Mouse (Mus musculus): ENCODE measurements around the gene Cacybp. TPM values are rescaled to one million over a fixed set of nuclear protein-coding genes. Genes with fewer than 3 reads are reported as not detected.

Cacybp gene
- polyA plus RNA-seq, 1 experiment from 2014 or later, result 241 TPM

DNA sequence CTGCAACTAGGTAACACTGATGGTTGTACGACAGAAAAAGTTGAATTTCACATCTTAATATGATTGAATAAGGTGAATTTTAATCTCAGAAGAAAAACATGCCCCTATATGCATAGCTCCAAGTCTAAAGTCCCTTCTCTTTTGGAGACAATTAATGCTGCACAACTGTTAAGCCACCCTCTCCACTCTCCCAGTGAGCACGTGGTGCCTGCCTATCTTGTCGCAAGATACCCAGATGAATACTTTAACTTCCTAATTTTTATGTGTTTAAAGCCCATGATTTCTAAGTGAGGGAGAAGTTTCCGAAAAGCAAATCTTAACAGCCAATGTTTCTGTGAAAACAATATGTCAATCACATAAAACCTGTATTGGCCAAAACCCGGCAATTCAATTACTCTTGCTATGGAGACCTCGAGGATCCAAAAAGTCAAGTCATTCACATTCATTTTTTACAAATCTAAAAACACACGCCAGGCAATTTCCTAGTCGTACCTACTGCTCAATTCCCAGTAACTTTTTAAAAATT lies 1.0 kb downstream of the Cacybp start:
- Histone ChIP-seq H3K4me3 (peak overlapping the region; percentile 90), H3K27ac (peak overlapping the region; percentile 99), H3K9me3 (replicated peaks) (no peaks in the 10 kb centered on the region), H3K4me2 (replicated peaks) (peak overlapping the region; percentile 75), H3K36me3 (peaks cover 14% of the 10 kb centered on the region), H3K9ac (peak overlapping the region; percentile 94), H3K27me3 (no peaks in the 10 kb centered on the region), H3K4me1 (peaks cover 16% of the 10 kb centered on the region)
- WGBS, result 2% methylated on average over 8 of the region's 8 CpGs
- ATAC-seq (ENCODE audit: low FRiP score), result no peak

DNA sequence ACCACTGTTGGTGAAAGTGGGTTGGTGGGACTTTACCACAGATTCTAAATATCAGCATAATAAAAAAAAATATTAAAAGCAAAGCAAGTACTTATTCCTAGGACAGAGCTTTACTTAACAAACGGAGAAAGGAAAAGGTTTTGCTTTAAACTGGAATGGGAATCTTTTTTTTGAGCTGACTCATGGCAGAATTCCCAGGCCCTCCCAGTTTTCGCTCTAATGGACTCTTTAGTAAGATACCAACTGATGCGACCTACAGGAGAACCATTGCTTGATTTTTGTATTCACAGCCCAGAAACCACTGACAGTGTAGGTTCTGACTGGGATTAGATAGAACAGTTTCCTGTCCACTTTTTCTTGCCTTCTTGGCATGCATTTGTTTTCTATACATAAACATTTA lies 2.1 kb downstream of the Cacybp start:
- Histone ChIP-seq H3K36me3 (peaks cover 25% of the 10 kb centered on the region), H3K9ac (no peak overlapping the region), H3K9me3 (replicated peaks) (no peaks in the 10 kb centered on the region), H3K4me3 (peak overlapping the region; percentile 90; the same call in 1 of the 2 replicates), H3K4me1 (peaks cover 16% of the 10 kb centered on the region), H3K4me2 (replicated peaks) (peak overlapping the region; percentile 75), H3K27me3 (no peaks in the 10 kb centered on the region), H3K27ac (no peak overlapping the region)
- no peak for ATAC-seq (ENCODE audit: low FRiP score)
- WGBS, result 74% methylated on average over 3 of the region's 3 CpGs

DNA sequence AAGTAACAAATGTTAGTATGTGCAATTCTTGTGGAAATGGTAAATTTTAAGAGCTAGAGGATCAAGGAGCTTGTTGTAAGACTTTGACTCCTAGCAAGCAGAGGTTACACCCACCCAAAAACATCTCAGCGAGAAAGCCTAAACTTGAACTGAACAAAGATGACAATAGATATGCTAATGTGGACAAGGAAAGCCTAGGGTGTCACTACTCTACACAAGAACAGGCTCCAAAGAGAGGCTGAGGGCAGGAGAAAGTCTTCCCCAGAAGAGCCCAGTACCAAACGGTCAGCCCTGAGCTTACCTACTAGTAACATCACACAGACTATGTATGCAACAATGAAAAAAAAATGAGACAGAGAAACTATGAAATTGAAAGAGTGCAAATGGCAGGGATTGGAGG lies 2.8 kb downstream of the Cacybp start:
- H3K27ac ChIP-seq, result no peak overlapping the region
- H3K4me3 ChIP-seq, result no peak overlapping the region
- H3K9ac ChIP-seq, result no peak overlapping the region
- WGBS, result 37% methylated on average over 2 of the region's 2 CpGs
- H3K4me2 ChIP-seq (replicated peaks), result peak overlapping the region; percentile 16; the same call in 1 of the 2 replicates
- ATAC-seq (ENCODE audit: low FRiP score), result no peak
- peaks cover 16% of the 10 kb centered on the region for H3K4me1 ChIP-seq
- no peaks in the 10 kb centered on the region for H3K9me3 ChIP-seq (replicated peaks)
- H3K36me3 ChIP-seq, result peaks cover 30% of the 10 kb centered on the region
- no peaks in the 10 kb centered on the region for H3K27me3 ChIP-seq

DNA sequence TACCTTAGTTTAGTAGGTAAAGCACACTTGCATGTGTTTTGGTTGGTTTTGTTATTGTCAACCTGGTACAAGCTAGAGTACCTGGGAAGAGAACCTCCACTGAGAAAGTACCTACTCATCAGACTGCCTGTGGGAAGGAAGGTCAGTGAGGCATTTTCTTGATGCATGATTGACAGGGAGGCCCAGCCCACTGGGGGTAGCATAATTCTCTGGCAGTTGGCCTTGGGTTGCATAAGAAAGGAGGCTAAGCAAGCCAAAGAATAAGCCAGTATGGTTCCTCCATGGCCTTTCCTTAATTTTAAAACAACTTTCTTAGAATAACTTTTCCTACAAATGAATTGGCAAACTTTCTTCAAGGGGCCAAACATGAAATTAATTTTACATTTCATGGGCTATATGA lies 7.2 kb downstream of the Cacybp start:
- Histone ChIP-seq H3K27me3 (no peaks in the 10 kb centered on the region), H3K4me2 (replicated peaks) (no peak overlapping the region), H3K27ac (no peak overlapping the region), H3K4me1 (peaks cover 5% of the 10 kb centered on the region), H3K4me3 (no peak overlapping the region), H3K9me3 (replicated peaks) (no peaks in the 10 kb centered on the region), H3K36me3 (peaks cover 59% of the 10 kb centered on the region), H3K9ac (no peak overlapping the region)
- no peak for ATAC-seq (ENCODE audit: low FRiP score)

DNA sequence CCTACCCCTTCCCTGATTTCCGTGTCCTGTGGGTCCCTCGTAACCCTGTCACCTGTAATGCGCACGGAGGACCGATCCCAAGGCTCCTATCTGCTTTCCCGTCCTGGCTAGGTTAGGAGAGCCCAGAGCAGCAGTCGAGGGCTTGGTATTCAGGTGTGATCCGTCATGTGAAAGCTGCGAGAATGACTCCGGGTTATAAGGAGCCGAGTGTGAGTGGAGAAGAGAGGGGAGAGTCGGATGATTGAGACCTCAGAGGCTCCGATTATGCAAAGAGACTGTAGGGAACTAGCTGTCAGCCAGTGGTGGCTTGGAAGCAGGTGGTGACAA lies 17.4 kb downstream of the Cacybp start:
- no peak; the same call in 1 of the 2 replicates for ATAC-seq (ENCODE audit: low FRiP score)
- Histone ChIP-seq H3K9ac (peak overlapping the region; percentile 75), H3K9me3 (replicated peaks) (no peaks in the 10 kb centered on the region), H3K36me3 (peaks cover 16% of the 10 kb centered on the region), H3K27ac (peak overlapping the region; percentile 67), H3K4me1 (peaks cover 10% of the 10 kb centered on the region; the same call in 1 of the 2 replicates), H3K4me3 (peak overlapping the region; percentile 64), H3K27me3 (no peaks in the 10 kb centered on the region), H3K4me2 (replicated peaks) (peak overlapping the region; percentile 80)
- WGBS, result under 1% methylated on average over 13 of the region's 13 CpGs

DNA sequence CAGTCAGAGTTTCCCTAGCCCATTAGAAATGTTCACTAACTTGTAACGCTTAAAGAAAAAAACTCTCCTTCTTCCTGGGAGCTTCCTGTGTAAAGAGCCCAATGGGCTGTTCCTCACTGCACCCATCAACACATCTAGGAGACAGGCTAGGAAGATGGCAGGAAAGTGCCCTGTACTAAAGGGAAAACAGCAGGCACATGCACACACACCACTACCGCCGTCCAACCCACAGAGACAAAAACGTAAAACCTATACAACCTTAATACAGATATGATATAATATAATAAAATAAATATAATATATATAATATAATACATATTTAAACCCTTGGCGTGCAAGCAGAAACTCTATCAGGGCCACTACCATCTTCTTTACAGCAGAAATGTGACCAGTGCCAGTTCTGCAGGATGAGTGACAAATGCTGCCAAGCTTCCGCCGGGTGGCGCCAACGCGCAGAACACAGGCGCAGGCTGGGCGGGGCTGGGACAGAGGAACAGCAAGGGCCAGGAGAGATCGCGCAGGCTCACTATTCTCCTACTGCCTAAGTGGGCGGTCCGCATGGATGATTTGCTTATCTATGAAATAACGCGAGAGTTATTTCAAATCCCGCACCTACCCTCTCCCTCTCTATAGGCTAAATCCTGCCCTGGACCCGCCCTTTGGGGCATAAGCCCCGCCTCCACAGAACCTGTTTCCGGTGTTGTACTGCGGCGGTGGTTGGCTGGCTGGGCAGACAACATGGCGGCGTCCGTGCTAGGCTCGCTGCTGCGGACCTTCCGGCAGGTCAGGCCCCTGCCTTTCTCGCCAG lies 17.9 kb downstream of the Cacybp start, which contains the start of gene Mrps14:
Gene Mrps14, plus strand, starts transcription at position 687 of the 808 bp plus-strand sequence.
- H3K4me2 ChIP-seq (replicated peaks), result peak within 1 kb of the TSS; percentile 80
- H3K36me3 ChIP-seq, result peaks cover 12% of the 10 kb centered on the region
- H3K4me3 ChIP-seq, result peak within 1 kb of the TSS; percentile 64
- peak within 1 kb of the TSS; percentile 67 for H3K27ac ChIP-seq
- 8% methylated on average over 31 of the region's 31 CpGs for WGBS
- no peaks in the 10 kb centered on the region for H3K27me3 ChIP-seq
- ATAC-seq (ENCODE audit: low FRiP score), result peak; percentile 100
- H3K9ac ChIP-seq, result peak within 1 kb of the TSS; percentile 75
- no peaks in the 10 kb centered on the region for H3K9me3 ChIP-seq (replicated peaks)
- H3K4me1 ChIP-seq, result peaks cover 10% of the 10 kb centered on the region; the same call in 1 of the 2 replicates

DNA sequence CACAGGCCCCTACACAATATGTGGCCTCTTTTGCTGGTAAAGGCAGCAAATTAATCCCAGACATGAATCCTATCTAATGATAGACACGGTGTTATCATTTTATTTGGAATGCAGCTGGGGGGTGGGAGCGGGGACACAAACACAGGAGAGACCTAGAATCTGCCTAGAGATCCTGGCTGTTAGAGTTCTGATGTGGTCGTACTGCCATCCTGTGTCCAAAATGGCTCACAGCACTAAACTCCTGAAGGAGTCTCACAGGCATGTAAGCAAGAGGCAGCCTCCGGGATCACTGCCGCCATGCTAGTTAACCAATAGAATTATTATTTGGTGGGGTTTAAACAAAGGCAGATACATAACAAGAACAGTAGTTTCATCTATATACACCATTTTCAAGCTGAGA lies 28.2 kb downstream of the Cacybp start:
- 22% methylated on average over 5 of the region's 5 CpGs for WGBS
- Histone ChIP-seq H3K4me1 (0 out of 2 replicates have a peak, but pooled peaks cover 3% of the 10 kb centered on the region), H3K4me3 (no peak overlapping the region), H3K9me3 (replicated peaks) (no peaks in the 10 kb centered on the region), H3K9ac (no peak overlapping the region), H3K27ac (no peak overlapping the region), H3K36me3 (no peaks in the 10 kb centered on the region), H3K27me3 (no peaks in the 10 kb centered on the region), H3K4me2 (replicated peaks) (peak overlapping the region; percentile 13; the same call in 1 of the 2 replicates)
- ATAC-seq (ENCODE audit: low FRiP score), result peak; percentile 64

DNA sequence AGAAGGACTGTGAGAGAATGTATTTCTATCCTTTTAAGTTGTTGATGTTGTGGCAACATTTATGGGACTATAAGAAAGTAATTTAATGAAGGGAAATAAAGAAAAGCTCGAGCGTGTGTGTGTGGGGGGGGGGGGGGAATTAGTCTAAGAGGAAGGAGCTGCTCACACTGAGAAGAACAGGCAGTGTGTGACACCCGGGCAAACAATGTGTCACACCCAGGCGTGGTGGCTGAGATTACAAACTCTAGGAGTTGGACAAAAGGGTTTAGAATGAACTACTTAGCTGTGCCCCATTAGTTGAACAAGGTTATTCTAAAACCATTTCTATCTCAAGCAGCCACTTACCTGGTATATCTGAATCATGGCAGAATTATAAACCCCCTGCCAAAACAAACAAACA lies 31.5 kb downstream of the Cacybp start:
- Histone ChIP-seq H3K4me2 (replicated peaks) (no peak overlapping the region), H3K36me3 (no peaks in the 10 kb centered on the region), H3K4me1 (0 out of 2 replicates have a peak, but pooled peaks cover 3% of the 10 kb centered on the region), H3K9ac (no peak overlapping the region), H3K27ac (no peak overlapping the region), H3K9me3 (replicated peaks) (no peaks in the 10 kb centered on the region), H3K27me3 (no peaks in the 10 kb centered on the region), H3K4me3 (no peak overlapping the region)
- ATAC-seq (ENCODE audit: low FRiP score), result no peak
- WGBS, result 85% methylated on average over 4 of the region's 4 CpGs

DNA sequence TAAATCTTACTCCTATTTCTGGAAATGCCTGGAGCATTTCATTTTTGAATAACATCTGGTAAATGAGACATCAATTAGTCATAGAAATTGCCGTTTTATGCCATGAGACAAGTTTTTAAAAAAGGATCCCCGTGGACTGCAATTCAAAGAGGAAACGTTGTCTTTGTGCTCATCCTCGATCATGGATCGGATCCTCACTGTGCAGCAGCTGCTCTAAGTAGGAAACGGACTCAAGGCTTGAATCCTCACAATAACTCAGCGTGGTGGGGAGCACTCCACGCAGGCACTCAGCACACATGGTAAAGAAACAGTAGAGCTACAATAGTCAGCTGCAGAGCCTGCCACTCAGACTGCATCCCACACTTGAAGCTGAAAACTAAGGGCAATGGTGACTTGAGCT lies 35.8 kb downstream of the Cacybp start:
- no peak overlapping the region for H3K4me3 ChIP-seq
- 69% methylated on average over 8 of the region's 8 CpGs for WGBS
- H3K36me3 ChIP-seq, result no peaks in the 10 kb centered on the region
- H3K9me3 ChIP-seq (replicated peaks), result no peaks in the 10 kb centered on the region
- no peaks in the 10 kb centered on the region for H3K27me3 ChIP-seq
- no peaks in the 10 kb centered on the region for H3K4me1 ChIP-seq
- no peak for ATAC-seq (ENCODE audit: low FRiP score)
- no peak overlapping the region for H3K27ac ChIP-seq
- H3K9ac ChIP-seq, result no peak overlapping the region
- H3K4me2 ChIP-seq (replicated peaks), result no peak overlapping the region

DNA sequence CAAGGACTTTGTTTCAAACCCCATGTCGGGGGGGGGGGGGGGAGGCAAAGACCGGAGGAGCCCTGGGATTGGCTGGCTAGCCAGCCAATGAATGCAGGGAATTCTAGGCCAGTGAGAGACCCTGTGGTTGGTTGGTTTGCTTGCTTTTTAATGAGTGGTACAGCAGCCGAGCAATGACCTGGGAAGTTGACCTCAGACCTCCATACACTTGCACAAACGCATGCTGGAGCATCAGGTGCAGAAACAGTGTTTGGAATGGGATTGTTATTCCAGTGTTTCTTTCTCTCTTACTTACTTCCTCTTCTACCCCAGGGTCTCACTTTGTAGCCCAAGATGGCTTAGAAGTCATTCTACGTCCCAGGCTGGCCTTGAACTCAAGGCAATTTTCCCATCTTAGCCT lies 46.1 kb downstream of the Cacybp start:
- H3K4me2 ChIP-seq (replicated peaks), result no peak overlapping the region
- H3K9me3 ChIP-seq (replicated peaks), result no peaks in the 10 kb centered on the region
- H3K9ac ChIP-seq, result no peak overlapping the region
- H3K27me3 ChIP-seq, result no peaks in the 10 kb centered on the region
- H3K27ac ChIP-seq, result no peak overlapping the region
- ATAC-seq (ENCODE audit: low FRiP score), result no peak
- H3K4me3 ChIP-seq, result no peak overlapping the region
- WGBS, result 64% methylated on average over 3 of the region's 5 CpGs
- no peaks in the 10 kb centered on the region for H3K36me3 ChIP-seq
- H3K4me1 ChIP-seq, result no peaks in the 10 kb centered on the region

DNA sequence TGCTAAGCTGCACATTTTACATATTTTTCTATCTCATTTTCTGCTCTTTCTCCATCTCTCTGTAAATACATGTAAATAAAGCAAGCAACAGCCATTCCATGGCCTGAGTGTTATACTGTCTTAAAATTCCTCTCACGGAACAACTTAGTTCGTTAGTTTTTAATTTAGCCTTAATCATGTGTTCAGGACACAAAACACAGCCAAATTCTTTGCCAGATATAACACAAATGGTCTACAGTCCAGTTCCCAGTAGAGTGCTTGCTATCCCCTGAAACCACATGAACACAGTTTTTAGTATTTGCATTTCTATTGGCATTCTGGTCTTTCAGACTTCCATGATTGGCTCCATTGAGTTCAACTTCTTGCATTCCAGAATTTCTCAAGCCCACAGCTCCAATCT lies 54.5 kb downstream of the Cacybp start:
- no peaks in the 10 kb centered on the region for H3K27me3 ChIP-seq
- no peak overlapping the region for H3K27ac ChIP-seq
- no peak for ATAC-seq (ENCODE audit: low FRiP score)
- no peaks in the 10 kb centered on the region for H3K9me3 ChIP-seq (replicated peaks)
- no peak overlapping the region for H3K4me3 ChIP-seq
- no peak overlapping the region for H3K9ac ChIP-seq
- H3K4me2 ChIP-seq (replicated peaks), result no peak overlapping the region
- no peaks in the 10 kb centered on the region for H3K4me1 ChIP-seq
- no peaks in the 10 kb centered on the region for H3K36me3 ChIP-seq
- 91% methylated on average over 2 of the region's 2 CpGs for WGBS

DNA sequence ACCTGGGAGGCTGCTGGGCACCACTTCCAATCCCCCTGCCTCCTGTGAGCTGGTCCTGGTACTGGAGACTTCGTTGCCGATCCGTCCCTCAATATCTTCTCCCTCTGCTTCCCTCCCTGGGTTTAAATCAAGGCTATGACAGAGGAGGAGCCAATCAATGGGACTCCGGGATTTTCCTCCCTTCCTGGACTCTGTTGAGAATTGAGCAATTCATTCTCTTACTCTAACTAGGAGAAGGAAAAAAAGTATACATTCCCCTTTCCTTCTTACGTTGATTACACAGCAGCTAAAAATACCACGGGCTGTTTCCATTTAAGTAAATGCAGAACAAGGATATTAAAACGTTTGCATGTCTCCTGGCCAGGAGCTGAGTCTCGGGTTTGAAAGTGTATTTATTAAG lies 59.2 kb downstream of the Cacybp start, which contains the start of gene Tnn:
Gene Tnn, minus strand, starts transcription at position 101 of the 400 bp plus-strand sequence.
- Histone ChIP-seq H3K4me1 (peaks cover 10% of the 10 kb centered on the region; the same call in 1 of the 2 replicates), H3K27ac (no peak within 1 kb of the TSS), H3K9me3 (replicated peaks) (no peaks in the 10 kb centered on the region), H3K4me3 (no peak within 1 kb of the TSS), H3K27me3 (no peaks in the 10 kb centered on the region), H3K9ac (no peak within 1 kb of the TSS), H3K36me3 (no peaks in the 10 kb centered on the region), H3K4me2 (replicated peaks) (no peak within 1 kb of the TSS)
- ATAC-seq (ENCODE audit: low FRiP score), result no peak
- WGBS, result 86% methylated on average over 8 of the region's 8 CpGs

All from hindbrain, embryonic 12.5 days (tissue).